Mouse (Mus musculus) thymus, adult 2 months (tissue): ENCODE data around the gene Gm21964. TPM values are rescaled to one million over a fixed set of nuclear protein-coding genes. Genes with fewer than 3 reads are reported as not detected.

Experiments used
- DNase-seq: peaks from one replicate; pipeline ENCODE4 v3.0.0; 2021
- H3K27ac ChIP-seq: fragments of 200-500 bp; 2 replicates; pipeline ENCODE4 v1.5.1; 2012; ENCODE audit warnings: low read length, control low read depth; ENCODE audit not compliant: control insufficient read depth, insufficient read depth
- H3K27me3 ChIP-seq: fragments of 200-500 bp; 2 replicates; pipeline ENCODE4 v1.6.1; 2012; ENCODE audit warnings: mild to moderate bottlenecking, low read length, moderate library complexity, mixed read lengths; ENCODE audit not compliant: control insufficient read depth, insufficient read depth
- H3K36me3 ChIP-seq: fragments of 200-500 bp; 2 replicates; pipeline ENCODE4 v1.6.1; 2012; ENCODE audit warnings: mild to moderate bottlenecking, low read length, moderate library complexity; ENCODE audit not compliant: control insufficient read depth, insufficient read depth
- H3K4me1 ChIP-seq: fragments of 200-500 bp; replicated peaks from 2 replicates; pipeline ENCODE4 v1.6.1; 2012; ENCODE audit warnings: low read length; ENCODE audit not compliant: control insufficient read depth, insufficient read depth
- H3K4me3 ChIP-seq: fragments of 200-500 bp; 2 replicates; pipeline ENCODE4 v1.5.1; 2012; ENCODE audit warnings: mild to moderate bottlenecking, low read length, control low read depth, moderate library complexity; ENCODE audit not compliant: control insufficient read depth, insufficient read depth
- CTCF ChIP-seq: fragments of 200-500 bp; IDR thresholded peaks from 2 replicates; pipeline ENCODE4 v1.5.1; 2012; ENCODE audit warnings: mild to moderate bottlenecking, control low read depth, low read length, moderate library complexity, borderline replicate concordance; ENCODE audit not compliant: control insufficient read depth, poor library complexity, insufficient read depth; ENCODE audit errors: extremely low read depth
- POLR2A ChIP-seq: fragments of 200-500 bp; IDR thresholded peaks from 2 replicates; pipeline ENCODE4 v1.6.1; 2012; ENCODE audit warnings: mild to moderate bottlenecking, low read length, control low read depth, moderate library complexity; ENCODE audit not compliant: control insufficient read depth, poor library complexity, insufficient read depth; ENCODE audit errors: extremely low read depth
- WGBS: fragments of 180-500 bp; shearing (Covaris S2); methylation state at CpG from one replicate; pipeline ENCODE4 v1.1.7; 2018; 5-methylcytosine and 5-hydroxymethylcytosine counted together
- polyA plus RNA-seq: library from polyadenylated mRNA; depleted of rRNA; stranded (reverse); fragments of >200 nt; gene quantifications from 2 replicates; pipeline ENCODE4 v1.2.3, GENCODE M21; 2012; rRNA removed

Gm21964 gene
- polyA plus RNA-seq, 1 experiment, result 0.12 TPM

DNA sequence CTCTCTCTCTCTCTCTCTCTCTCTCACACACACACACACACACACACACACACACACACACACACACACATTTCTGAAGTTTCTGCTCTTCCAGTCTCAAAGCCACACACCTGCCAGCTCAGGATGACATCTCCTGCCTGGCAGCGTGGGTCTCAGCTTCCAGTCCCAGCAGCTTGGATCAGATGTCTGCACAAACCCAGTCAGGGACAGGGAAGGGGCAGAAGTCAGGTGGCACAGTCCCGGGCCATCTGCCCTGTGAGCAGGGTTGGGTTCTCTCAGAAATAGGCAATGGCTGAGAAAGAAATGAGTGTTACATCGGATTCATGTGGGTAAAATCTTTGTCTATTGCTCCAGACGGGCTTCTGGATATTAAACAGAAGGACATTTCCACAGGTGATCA, 39.8 kb downstream of the Gm21964 start:
- H3K27ac ChIP-seq, result no peak overlapping the region
- H3K4me1 ChIP-seq, result no peaks in the 10 kb centered on the region
- no peaks in the 10 kb centered on the region for H3K36me3 ChIP-seq
- no peaks in the 10 kb centered on the region; the same call in 1 of the 2 replicates for H3K27me3 ChIP-seq
- no peak overlapping the region for H3K4me3 ChIP-seq
- TF ChIP-seq CTCF, result no peak
- TF ChIP-seq POLR2A, result no peak
- 79% methylated on average over 4 of the region's 4 CpGs for WGBS
- no peak for DNase-seq

DNA sequence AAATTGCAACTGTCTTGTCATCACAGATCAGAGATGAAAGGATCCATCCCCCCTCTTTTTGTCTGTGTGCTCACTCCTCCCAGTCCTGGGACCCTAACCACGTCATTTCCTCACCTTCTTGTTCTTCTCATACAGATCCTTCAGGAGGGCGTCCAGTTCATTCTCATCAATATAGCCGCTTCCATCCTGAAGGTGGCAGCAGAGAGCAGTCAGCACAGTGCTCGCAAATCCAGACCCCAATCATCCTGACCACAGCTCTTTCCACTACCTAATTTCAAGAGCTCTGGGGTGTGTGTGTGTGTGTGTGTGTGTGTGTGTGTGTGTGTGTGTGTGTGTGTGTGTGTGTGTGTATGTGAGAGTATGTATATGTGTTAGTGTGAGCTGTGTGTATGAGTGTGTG, 44.5 kb downstream of the Gm21964 start:
- H3K4me3 ChIP-seq, result no peak overlapping the region
- H3K36me3 ChIP-seq, result no peaks in the 10 kb centered on the region
- DNase-seq, result peak; percentile 41
- no peaks in the 10 kb centered on the region; the same call in 1 of the 2 replicates for H3K27me3 ChIP-seq
- H3K27ac ChIP-seq, result no peak overlapping the region
- no peaks in the 10 kb centered on the region for H3K4me1 ChIP-seq
- 1% methylated on average over 4 of the region's 4 CpGs for WGBS
- TF ChIP-seq CTCF, result no peak
- TF ChIP-seq POLR2A, result no peak

DNA sequence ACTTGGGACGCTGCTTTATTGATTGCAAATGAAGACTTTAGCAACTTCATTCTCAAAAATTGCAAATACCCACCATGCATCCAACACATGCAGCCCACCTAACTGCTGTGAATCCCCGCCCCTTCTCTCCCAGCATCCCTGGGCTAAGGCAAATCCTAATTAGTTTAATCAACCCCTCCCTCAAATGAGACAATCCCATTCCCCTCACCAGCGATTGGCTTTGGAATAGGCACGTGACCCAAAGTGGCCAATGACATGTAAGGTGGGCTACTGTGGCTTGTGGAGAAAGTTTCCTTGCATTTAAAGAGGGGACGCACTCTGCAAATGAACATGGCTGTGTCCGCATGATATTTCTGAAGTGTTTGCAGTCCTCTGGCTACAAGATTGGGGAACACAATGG, 51.9 kb downstream of the Gm21964 start:
- WGBS, result 82% methylated on average over 6 of the region's 6 CpGs
- TF ChIP-seq POLR2A (no peak), CTCF (no peak)
- no peak overlapping the region for H3K27ac ChIP-seq
- no peaks in the 10 kb centered on the region for H3K4me1 ChIP-seq
- no peaks in the 10 kb centered on the region for H3K27me3 ChIP-seq
- H3K36me3 ChIP-seq, result no peaks in the 10 kb centered on the region
- no peak for DNase-seq
- no peak overlapping the region for H3K4me3 ChIP-seq

Other genes starting within 250 kb of the Gm21964 start
- gene Phlpp2, start 232.7 kb upstream of the Gm21964 start, polyA plus RNA-seq, result 2.2 and 2.7 TPM in 2 replicates
- 0.43 and 0.50 TPM in 2 replicates for gene Marveld3, start 139.0 kb upstream of the Gm21964 start, polyA plus RNA-seq
- gene Tat, start 110.8 kb upstream of the Gm21964 start, polyA plus RNA-seq, result 0.61 and 2.6 TPM in 2 replicates
- 1.4 and 2.9 TPM in 2 replicates for gene Chst4, start 61.5 kb upstream of the Gm21964 start, polyA plus RNA-seq
- gene Zfp612, start 21.5 kb upstream of the Gm21964 start, polyA plus RNA-seq, result 0.14 and 0.30 TPM in 2 replicates
- not detected in 2 replicates for gene Gm17720, start 1.5 kb downstream of the Gm21964 start, polyA plus RNA-seq
- 0.73 and 0.84 TPM in 2 replicates for gene Calb2, start 67.0 kb downstream of the Gm21964 start, polyA plus RNA-seq
- 5.9 and 6.4 TPM in 2 replicates for gene Cmtr2, start 114.5 kb downstream of the Gm21964 start, polyA plus RNA-seq
- gene Hydin, start 165.8 kb downstream of the Gm21964 start, polyA plus RNA-seq, result 0.13 and 0.19 TPM in 2 replicates